Mouse (Mus musculus): ENCODE results near the gene Atxn10. TPM values are rescaled to one million over a fixed set of nuclear protein-coding genes. Genes with fewer than 3 reads are reported as not detected.
A peak's percentile ranks its signal among the peaks of the same experiment; 100 is the strongest.

Atxn10 gene
- polyA plus RNA-seq, 1 experiment from 2014 or later, result 286 TPM

GRCm38 (mm10) chr15:85457838-85458237, 121.8 kb downstream of the Atxn10 start:
- WGBS, result 50% methylated on average over 8 of the region's 8 CpGs
- Histone ChIP-seq H3K4me1 (peaks cover 3% of the 10 kb centered on the region), H3K9ac (no peak overlapping the region), H3K36me3 (peaks cover 51% of the 10 kb centered on the region), H3K9me3 (no peaks in the 10 kb centered on the region), H3K27me3 (no peaks in the 10 kb centered on the region), H3K4me2 (no peak overlapping the region), H3K4me3 (no peak overlapping the region), H3K27ac (no peak overlapping the region)
- ATAC-seq (ENCODE audit: insufficient number of reproducible peaks, low FRiP score, low TSS enrichment, low read depth), result no peak

GRCm38 (mm10) chr15:85458631-85459082, 122.6 kb downstream of the Atxn10 start:
- H3K4me2 ChIP-seq, result no peak overlapping the region
- H3K27me3 ChIP-seq, result no peaks in the 10 kb centered on the region
- H3K9me3 ChIP-seq, result no peaks in the 10 kb centered on the region
- H3K4me3 ChIP-seq, result no peak overlapping the region
- H3K36me3 ChIP-seq, result peaks cover 59% of the 10 kb centered on the region
- H3K9ac ChIP-seq, result no peak overlapping the region
- H3K27ac ChIP-seq, result no peak overlapping the region
- 65% methylated on average over 4 of the region's 4 CpGs for WGBS
- no peak for ATAC-seq (ENCODE audit: insufficient number of reproducible peaks, low FRiP score, low TSS enrichment, low read depth)
- H3K4me1 ChIP-seq, result peaks cover 3% of the 10 kb centered on the region

GRCm38 (mm10) chr15:85461541-85461940, 125.5 kb downstream of the Atxn10 start:
- Histone ChIP-seq H3K9ac (no peak overlapping the region), H3K27ac (no peak overlapping the region), H3K27me3 (no peaks in the 10 kb centered on the region), H3K4me2 (no peak overlapping the region), H3K4me3 (no peak overlapping the region), H3K9me3 (no peaks in the 10 kb centered on the region), H3K36me3 (peaks cover 62% of the 10 kb centered on the region), H3K4me1 (peaks cover 3% of the 10 kb centered on the region; the same call in 1 of the 2 replicates)
- no peak for ATAC-seq (ENCODE audit: insufficient number of reproducible peaks, low FRiP score, low TSS enrichment, low read depth)
- 92% methylated on average over 4 of the region's 4 CpGs for WGBS

GRCm38 (mm10) chr15:85462138-85462537, 126.1 kb downstream of the Atxn10 start:
- Histone ChIP-seq H3K9me3 (no peaks in the 10 kb centered on the region), H3K4me2 (no peak overlapping the region), H3K4me1 (peaks cover 3% of the 10 kb centered on the region; the same call in 1 of the 2 replicates), H3K9ac (no peak overlapping the region), H3K27ac (no peak overlapping the region), H3K27me3 (no peaks in the 10 kb centered on the region), H3K4me3 (no peak overlapping the region), H3K36me3 (peaks cover 68% of the 10 kb centered on the region)
- WGBS, result 86% methylated on average over 4 of the region's 4 CpGs
- no peak for ATAC-seq (ENCODE audit: insufficient number of reproducible peaks, low FRiP score, low TSS enrichment, low read depth)

GRCm38 (mm10) chr15:85463027-85463790, 127.2 kb downstream of the Atxn10 start:
- no peak for ATAC-seq (ENCODE audit: insufficient number of reproducible peaks, low FRiP score, low TSS enrichment, low read depth)
- Histone ChIP-seq H3K9ac (no peak overlapping the region), H3K9me3 (no peaks in the 10 kb centered on the region), H3K27ac (no peak overlapping the region), H3K27me3 (no peaks in the 10 kb centered on the region), H3K36me3 (peaks cover 75% of the 10 kb centered on the region), H3K4me1 (no peaks in the 10 kb centered on the region), H3K4me3 (no peak overlapping the region), H3K4me2 (no peak overlapping the region)
- WGBS, result 71% methylated on average over 13 of the region's 13 CpGs

GRCm38 (mm10) chr15:85464190-85464589, 128.1 kb downstream of the Atxn10 start:
- WGBS, result 15% methylated on average over 5 of the region's 5 CpGs
- Histone ChIP-seq H3K36me3 (peaks cover 77% of the 10 kb centered on the region), H3K27me3 (no peaks in the 10 kb centered on the region), H3K4me1 (no peaks in the 10 kb centered on the region), H3K4me2 (no peak overlapping the region), H3K9ac (no peak overlapping the region), H3K4me3 (no peak overlapping the region), H3K27ac (no peak overlapping the region), H3K9me3 (no peaks in the 10 kb centered on the region)
- ATAC-seq (ENCODE audit: insufficient number of reproducible peaks, low FRiP score, low TSS enrichment, low read depth), result no peak

GRCm38 (mm10) chr15:85464823-85465565, 128.9 kb downstream of the Atxn10 start:
- Histone ChIP-seq H3K4me3 (no peak overlapping the region), H3K4me1 (no peaks in the 10 kb centered on the region), H3K27ac (no peak overlapping the region), H3K27me3 (no peaks in the 10 kb centered on the region), H3K36me3 (peaks cover 77% of the 10 kb centered on the region), H3K9ac (no peak overlapping the region), H3K9me3 (no peaks in the 10 kb centered on the region), H3K4me2 (no peak overlapping the region)
- 65% methylated on average over 10 of the region's 10 CpGs for WGBS
- ATAC-seq (ENCODE audit: insufficient number of reproducible peaks, low FRiP score, low TSS enrichment, low read depth), result no peak

- H3K36me3 ChIP-seq, result peaks cover 68% of the 10 kb centered on the region
- H3K9me3 ChIP-seq, result no peaks in the 10 kb centered on the region
- no peak for ATAC-seq (ENCODE audit: insufficient number of reproducible peaks, low FRiP score, low TSS enrichment, low read depth)
- H3K4me1 ChIP-seq, result no peaks in the 10 kb centered on the region
- 91% methylated on average over 5 of the region's 5 CpGs for WGBS
- no peak overlapping the region for H3K27ac ChIP-seq
- no peak overlapping the region for H3K4me2 ChIP-seq
- no peak overlapping the region for H3K4me3 ChIP-seq
- H3K27me3 ChIP-seq, result no peaks in the 10 kb centered on the region
- no peak overlapping the region for H3K9ac ChIP-seq
These were observed 130.5 kb downstream of the Atxn10 start for GRCm38 (mm10) chr15:85466456-85467067.

- no peak overlapping the region for H3K4me3 ChIP-seq
- 85% methylated on average over 6 of the region's 6 CpGs for WGBS
- no peaks in the 10 kb centered on the region for H3K9me3 ChIP-seq
- no peaks in the 10 kb centered on the region for H3K27me3 ChIP-seq
- no peak overlapping the region for H3K27ac ChIP-seq
- no peak overlapping the region for H3K9ac ChIP-seq
- peaks cover 44% of the 10 kb centered on the region for H3K36me3 ChIP-seq
- no peaks in the 10 kb centered on the region for H3K4me1 ChIP-seq
- ATAC-seq (ENCODE audit: insufficient number of reproducible peaks, low FRiP score, low TSS enrichment, low read depth), result no peak
- no peak overlapping the region for H3K4me2 ChIP-seq
These were observed 133.4 kb downstream of the Atxn10 start for GRCm38 (mm10) chr15:85469401-85469800.

- no peak overlapping the region for H3K4me2 ChIP-seq
- WGBS, result 60% methylated on average over 3 of the region's 3 CpGs
- no peaks in the 10 kb centered on the region for H3K27me3 ChIP-seq
- no peak for ATAC-seq (ENCODE audit: insufficient number of reproducible peaks, low FRiP score, low TSS enrichment, low read depth)
- no peaks in the 10 kb centered on the region for H3K9me3 ChIP-seq
- no peak overlapping the region for H3K4me3 ChIP-seq
- H3K36me3 ChIP-seq, result peaks cover 5% of the 10 kb centered on the region; the same call in 1 of the 2 replicates
- H3K27ac ChIP-seq, result no peak overlapping the region
- peaks cover 16% of the 10 kb centered on the region; the same call in 1 of the 2 replicates for H3K4me1 ChIP-seq
- no peak overlapping the region for H3K9ac ChIP-seq
These were observed 138.7 kb downstream of the Atxn10 start for GRCm38 (mm10) chr15:85474697-85475096.

GRCm38 (mm10) chr15:85477584-85477983, 141.5 kb downstream of the Atxn10 start:
- no peak for ATAC-seq (ENCODE audit: insufficient number of reproducible peaks, low FRiP score, low TSS enrichment, low read depth)
- H3K4me2 ChIP-seq, result no peak overlapping the region
- whole genome bisulfite sequencing, result 20% methylated on average over 1 of the region's 1 CpGs
- H3K9me3 ChIP-seq, result no peaks in the 10 kb centered on the region
- no peak overlapping the region for H3K4me3 ChIP-seq
- H3K27me3 ChIP-seq, result no peaks in the 10 kb centered on the region
- H3K36me3 ChIP-seq, result no peaks in the 10 kb centered on the region
- H3K4me1 ChIP-seq, result peaks cover 38% of the 10 kb centered on the region
- no peak overlapping the region for H3K9ac ChIP-seq
- no peak overlapping the region for H3K27ac ChIP-seq

GRCm38 (mm10) chr15:85479365-85479764, 143.3 kb downstream of the Atxn10 start:
- WGBS, result 57% methylated on average over 12 of the region's 12 CpGs
- no peak overlapping the region for H3K9ac ChIP-seq
- no peaks in the 10 kb centered on the region for H3K27me3 ChIP-seq
- H3K27ac ChIP-seq, result peak overlapping the region; percentile 28; the same call in 1 of the 2 replicates
- no peak overlapping the region for H3K4me3 ChIP-seq
- H3K9me3 ChIP-seq, result no peaks in the 10 kb centered on the region
- H3K4me1 ChIP-seq, result peaks cover 38% of the 10 kb centered on the region
- no peaks in the 10 kb centered on the region for H3K36me3 ChIP-seq
- no peak overlapping the region for H3K4me2 ChIP-seq
- ATAC-seq (ENCODE audit: insufficient number of reproducible peaks, low FRiP score, low TSS enrichment, low read depth), result no peak
